Mouse (Mus musculus): ENCODE data around the gene Gadl1. TPM values are rescaled to one million over a fixed set of nuclear protein-coding genes. Genes with fewer than 3 reads are reported as not detected.
"Not testable (repeated sequence)": the region's sequence is repeated elsewhere in the genome, so short reads cannot be mapped to it uniquely, and the experiment has no call there.

Gadl1 gene
- polyA plus RNA-seq, 1 experiment = not detected

DNA sequence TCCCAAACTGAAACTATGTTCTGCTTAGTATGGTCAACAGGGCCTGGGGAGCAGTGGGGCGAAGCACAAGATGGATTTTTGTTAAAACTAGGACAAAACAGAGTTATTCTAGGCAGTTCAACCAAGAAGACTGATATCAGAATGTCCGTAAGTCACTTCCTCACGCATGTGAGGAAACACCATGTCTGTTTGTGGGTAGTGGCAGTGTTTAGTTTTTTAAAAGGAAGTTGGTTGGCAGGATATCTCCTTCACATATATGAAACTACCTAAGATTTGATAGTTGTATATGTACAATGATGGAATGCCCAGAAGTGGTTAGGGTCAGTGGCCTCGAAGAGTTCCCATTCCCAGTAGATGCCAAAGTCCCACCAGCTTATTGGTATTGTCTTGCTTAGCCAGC is 149.2 kb downstream of the Gadl1 start:
- Histone ChIP-seq H3K4me3 (ENCODE audit: insufficient read depth, low read depth, low read length) (no peak overlapping the region), H3K4me1 (ENCODE audit: control insufficient read depth, insufficient read depth, low read length) (no peaks in the 10 kb centered on the region), H3K27ac (ENCODE audit: insufficient read depth, low read depth, low read length) (no peak overlapping the region)
- TF ChIP-seq POLR2A (IDR thresholded peaks at IDR 0.05; ENCODE audit: insufficient read depth, low read depth, low read length) (no peak), CTCF (IDR thresholded peaks at IDR 0.05; ENCODE audit: insufficient read depth, low read depth, low read length) (no peak)
- WGBS = 93% methylated on average over 4 of the region's 4 CpGs

DNA sequence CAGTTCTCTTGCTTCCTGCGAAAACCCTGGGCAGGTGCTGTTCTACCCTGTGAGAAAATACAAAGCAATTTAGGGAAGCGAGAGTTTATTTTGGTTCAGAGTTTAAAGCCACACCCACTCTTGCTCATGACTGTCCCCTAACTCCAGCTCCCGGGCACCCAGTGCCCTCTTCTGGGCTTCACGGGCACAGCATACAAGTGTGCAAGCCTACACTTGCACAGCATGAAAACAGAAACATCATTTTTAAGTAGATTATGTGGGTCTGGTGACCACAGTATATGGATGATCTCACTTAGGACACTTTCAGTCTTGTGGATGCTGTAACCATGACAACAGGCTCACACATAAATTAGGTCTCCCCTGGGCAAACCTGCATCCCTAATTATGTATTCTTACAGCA is 149.9 kb downstream of the Gadl1 start:
- TF ChIP-seq CTCF (IDR thresholded peaks at IDR 0.05; ENCODE audit: insufficient read depth, low read depth, low read length) (no peak), POLR2A (IDR thresholded peaks at IDR 0.05; ENCODE audit: insufficient read depth, low read depth, low read length) (no peak)
- no peaks in the 10 kb centered on the region for H3K4me1 ChIP-seq (ENCODE audit: control insufficient read depth, insufficient read depth, low read length)
- H3K4me3 ChIP-seq (ENCODE audit: insufficient read depth, low read depth, low read length) = no peak overlapping the region
- 45% methylated on average over 4 of the region's 4 CpGs for WGBS
- no peak overlapping the region for H3K27ac ChIP-seq (ENCODE audit: insufficient read depth, low read depth, low read length)

DNA sequence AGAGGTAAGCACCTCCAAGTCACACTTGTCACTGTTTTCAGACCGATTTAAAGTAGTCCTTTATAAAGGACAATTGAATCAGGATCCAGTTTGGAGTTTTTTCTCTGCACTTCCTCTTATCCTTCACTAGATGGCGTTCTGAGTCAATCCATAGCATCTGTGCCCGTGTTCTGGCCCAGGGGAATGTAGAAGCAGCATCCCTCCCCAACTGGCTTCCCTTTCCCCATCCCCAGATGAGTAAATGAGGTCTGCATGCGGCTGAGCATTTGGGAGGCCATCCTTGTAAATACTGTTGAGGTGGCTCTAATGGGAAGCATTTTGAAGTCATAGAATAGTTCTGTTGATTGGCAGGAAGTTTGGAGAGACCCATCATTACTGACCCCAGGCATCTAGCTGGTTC is 151.4 kb downstream of the Gadl1 start:
- no peak overlapping the region for H3K4me3 ChIP-seq (ENCODE audit: insufficient read depth, low read depth, low read length)
- H3K27ac ChIP-seq (ENCODE audit: insufficient read depth, low read depth, low read length) = no peak overlapping the region
- H3K4me1 ChIP-seq (ENCODE audit: control insufficient read depth, insufficient read depth, low read length) = no peaks in the 10 kb centered on the region
- WGBS = 17% methylated on average over 4 of the region's 4 CpGs
- TF ChIP-seq CTCF (IDR thresholded peaks at IDR 0.05; ENCODE audit: insufficient read depth, low read depth, low read length) = no peak
- TF ChIP-seq POLR2A (IDR thresholded peaks at IDR 0.05; ENCODE audit: insufficient read depth, low read depth, low read length) = no peak

GRCm38 (mm10) chr9:116064774-116065173 is 155.5 kb downstream of the Gadl1 start:
- TF ChIP-seq CTCF (IDR thresholded peaks at IDR 0.05; ENCODE audit: insufficient read depth, low read depth, low read length) = no peak
- 97% methylated on average over 17 of the region's 17 CpGs for WGBS
- 0 out of 2 replicates have a peak, but pooled peaks cover 3% of the 10 kb centered on the region for H3K4me1 ChIP-seq (ENCODE audit: control insufficient read depth, insufficient read depth, low read length)
- no peak overlapping the region for H3K4me3 ChIP-seq (ENCODE audit: insufficient read depth, low read depth, low read length)
- no peak overlapping the region for H3K27ac ChIP-seq (ENCODE audit: insufficient read depth, low read depth, low read length)

- not testable (repeated sequence) for H3K4me1 ChIP-seq (ENCODE audit: control insufficient read depth, insufficient read depth, low read length); H3K4me3 ChIP-seq (ENCODE audit: insufficient read depth, low read depth, low read length); H3K27ac ChIP-seq (ENCODE audit: insufficient read depth, low read depth, low read length)
- WGBS = 96% methylated on average over 1 of the region's 1 CpGs
Observed at GRCm38 (mm10) chr9:116071561-116071960, 162.3 kb downstream of the Gadl1 start.

DNA sequence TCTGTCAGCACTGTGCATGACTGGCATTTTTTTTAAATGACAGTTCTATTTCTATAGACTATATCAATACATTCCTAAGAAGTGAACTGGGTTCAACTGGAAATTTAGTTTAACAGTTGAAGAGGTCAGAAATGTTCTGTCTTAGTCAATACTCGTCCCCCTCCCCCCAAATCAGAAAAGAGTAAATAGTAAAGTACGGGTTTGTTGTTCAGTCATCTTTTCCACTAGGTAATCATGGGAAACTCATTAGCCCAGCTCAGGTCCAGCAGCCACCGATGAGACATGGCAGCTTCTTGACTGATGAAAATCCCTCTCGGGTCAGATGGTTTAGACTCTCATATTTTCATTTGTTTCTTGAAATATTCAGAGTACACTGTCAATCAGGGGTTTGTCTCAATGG is 166.9 kb downstream of the Gadl1 start:
- TF ChIP-seq POLR2A (IDR thresholded peaks at IDR 0.05; ENCODE audit: insufficient read depth, low read depth, low read length) (no peak), CTCF (IDR thresholded peaks at IDR 0.05; ENCODE audit: insufficient read depth, low read depth, low read length) (no peak)
- WGBS = 86% methylated on average over 4 of the region's 4 CpGs
- Histone ChIP-seq H3K4me3 (ENCODE audit: insufficient read depth, low read depth, low read length) (no peak overlapping the region), H3K27ac (ENCODE audit: insufficient read depth, low read depth, low read length) (no peak overlapping the region), H3K4me1 (ENCODE audit: control insufficient read depth, insufficient read depth, low read length) (no peaks in the 10 kb centered on the region)

DNA sequence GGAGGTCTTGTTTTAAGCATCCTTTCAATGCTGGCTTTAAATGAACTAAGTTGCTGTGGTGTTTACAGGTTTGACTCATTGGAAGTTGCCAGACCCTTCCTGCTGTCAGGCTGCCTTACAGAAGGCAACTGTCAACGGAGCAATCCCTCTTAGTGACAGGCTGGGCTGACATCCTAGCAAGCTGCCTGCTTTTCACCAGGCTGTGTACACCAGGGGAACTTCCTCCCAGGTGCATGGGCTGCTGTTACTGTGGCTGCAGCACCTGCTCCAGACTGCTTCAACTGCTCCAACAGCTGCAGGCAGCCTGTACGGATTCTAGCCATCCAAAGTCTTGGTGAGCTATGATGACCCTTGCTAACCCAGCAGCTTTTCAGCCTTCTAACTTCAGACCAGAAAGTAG is 167.7 kb downstream of the Gadl1 start:
- WGBS = 89% methylated on average over 2 of the region's 2 CpGs
- TF ChIP-seq CTCF (IDR thresholded peaks at IDR 0.05; ENCODE audit: insufficient read depth, low read depth, low read length) (no peak), POLR2A (IDR thresholded peaks at IDR 0.05; ENCODE audit: insufficient read depth, low read depth, low read length) (no peak)
- Histone ChIP-seq H3K4me3 (ENCODE audit: insufficient read depth, low read depth, low read length) (no peak overlapping the region), H3K4me1 (ENCODE audit: control insufficient read depth, insufficient read depth, low read length) (no peaks in the 10 kb centered on the region), H3K27ac (ENCODE audit: insufficient read depth, low read depth, low read length) (no peak overlapping the region)

- Histone ChIP-seq H3K4me3 (ENCODE audit: insufficient read depth, low read depth, low read length) (no peak overlapping the region), H3K4me1 (ENCODE audit: control insufficient read depth, insufficient read depth, low read length) (no peaks in the 10 kb centered on the region), H3K27ac (ENCODE audit: insufficient read depth, low read depth, low read length) (no peak overlapping the region)
- TF ChIP-seq POLR2A (IDR thresholded peaks at IDR 0.05; ENCODE audit: insufficient read depth, low read depth, low read length) (no peak), CTCF (IDR thresholded peaks at IDR 0.05; ENCODE audit: insufficient read depth, low read depth, low read length) (no peak)
- WGBS = 96% methylated on average over 2 of the region's 2 CpGs
Observed at GRCm38 (mm10) chr9:116077419-116077818, 168.2 kb downstream of the Gadl1 start.

- Histone ChIP-seq H3K4me3 (ENCODE audit: insufficient read depth, low read depth, low read length) (no peak overlapping the region), H3K27ac (ENCODE audit: insufficient read depth, low read depth, low read length) (no peak overlapping the region), H3K4me1 (ENCODE audit: control insufficient read depth, insufficient read depth, low read length) (no peaks in the 10 kb centered on the region)
- 91% methylated on average over 4 of the region's 4 CpGs for WGBS
- no peak for TF ChIP-seq CTCF (IDR thresholded peaks at IDR 0.05; ENCODE audit: insufficient read depth, low read depth, low read length)
- no peak for TF ChIP-seq POLR2A (IDR thresholded peaks at IDR 0.05; ENCODE audit: insufficient read depth, low read depth, low read length)
Observed at GRCm38 (mm10) chr9:116081781-116082180, 172.5 kb downstream of the Gadl1 start.

- WGBS = 86% methylated on average over 5 of the region's 5 CpGs
- H3K27ac ChIP-seq (ENCODE audit: insufficient read depth, low read depth, low read length) = no peak overlapping the region
- TF ChIP-seq POLR2A (IDR thresholded peaks at IDR 0.05; ENCODE audit: insufficient read depth, low read depth, low read length) (no peak), CTCF (IDR thresholded peaks at IDR 0.05; ENCODE audit: insufficient read depth, low read depth, low read length) (no peak)
- no peaks in the 10 kb centered on the region for H3K4me1 ChIP-seq (ENCODE audit: control insufficient read depth, insufficient read depth, low read length)
- H3K4me3 ChIP-seq (ENCODE audit: insufficient read depth, low read depth, low read length) = no peak overlapping the region
Observed at GRCm38 (mm10) chr9:116083300-116083699, 174.0 kb downstream of the Gadl1 start.
